Mouse (Mus musculus): Measurements from ENCODE around the gene Bcl7b.

DNA sequence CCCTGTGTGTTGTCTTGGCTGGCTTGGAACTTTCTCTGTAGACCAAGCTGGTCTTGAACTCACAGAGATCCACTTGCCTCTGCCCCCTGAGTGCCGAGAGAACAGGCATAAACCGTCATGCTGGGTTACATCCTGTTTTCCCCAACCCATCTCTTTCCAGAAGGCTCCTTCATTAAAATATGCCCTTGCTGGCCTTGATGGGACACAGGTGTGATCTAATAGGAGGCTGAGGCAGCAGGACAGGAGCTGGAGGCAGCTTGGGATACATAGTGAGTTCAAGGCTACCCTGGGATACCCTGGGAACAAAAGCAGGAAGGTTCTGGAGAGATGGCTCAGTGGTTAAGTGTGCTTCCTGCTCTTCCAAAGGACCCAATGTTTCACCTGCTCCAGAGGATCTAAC, 28.2 kb upstream of the Bcl7b start:
- TF ChIP-seq CTCF (IDR thresholded peaks at IDR 0.05; ENCODE audit: borderline replicate concordance, insufficient read depth, low read length) (no peak), POLR2A (IDR thresholded peaks at IDR 0.05; ENCODE audit: low read depth, low read length) (no peak)
